Mouse (Mus musculus) heart, adult 2 months (tissue): ENCODE data around the gene Vac14. TPM values are rescaled to one million over a fixed set of nuclear protein-coding genes. Genes with fewer than 3 reads are reported as not detected.

ENCODE experiments used
- DNase-seq, 2 experiments: peaks; one replicate each; pipeline ENCODE4 v3.0.0; 2021
- H3K27ac ChIP-seq: fragments of 200-600 bp; 2 replicates; pipeline ENCODE4 v1.8.1; 2022
- H3K27me3 ChIP-seq: fragments of 200-500 bp; 2 replicates; pipeline ENCODE4 v1.6.1; 2012; ENCODE audit warnings: mild to moderate bottlenecking, low read length, inconsistent platforms, mixed read lengths; ENCODE audit not compliant: control insufficient read depth, insufficient read depth
- H3K36me3 ChIP-seq: fragments of 200-500 bp; 2 replicates; pipeline ENCODE4 v1.6.1; 2012; ENCODE audit warnings: low read length, inconsistent platforms; ENCODE audit not compliant: control insufficient read depth, insufficient read depth
- H3K4me1 ChIP-seq: fragments of 200-500 bp; 2 replicates; pipeline ENCODE4 v1.6.1; 2011; ENCODE audit warnings: low read length; ENCODE audit not compliant: control insufficient read depth, insufficient read depth
- H3K4me3 ChIP-seq: fragments of 200-600 bp; 2 replicates; pipeline ENCODE4 v1.8.1; 2022
- H3K79me2 ChIP-seq: fragments of 200-500 bp; replicated peaks from 2 replicates; pipeline ENCODE4 v1.6.1; 2012; ENCODE audit warnings: mild to moderate bottlenecking, inconsistent platforms, low read length, moderate library complexity, mixed read lengths; ENCODE audit not compliant: control insufficient read depth, insufficient read depth
- H3K9ac ChIP-seq: fragments of 200-500 bp; 2 replicates; pipeline ENCODE4 v1.6.1; 2012; ENCODE audit warnings: low read depth, mild to moderate bottlenecking, control low read depth, inconsistent platforms, low read length, mixed read lengths
- CTCF ChIP-seq: fragments of 200-600 bp; IDR thresholded peaks from 2 replicates; pipeline ENCODE4 v1.8.1; 2022; ENCODE audit warnings: antibody characterized with exemption, mild to moderate bottlenecking, moderate library complexity
- EP300 ChIP-seq: fragments of 200-500 bp; IDR thresholded peaks from 2 replicates; pipeline ENCODE4 v1.6.1; 2011; ENCODE audit warnings: low read depth, low read length, control low read depth; ENCODE audit not compliant: insufficient read depth
- POLR2A ChIP-seq: fragments of 200-500 bp; IDR thresholded peaks from 2 replicates; pipeline ENCODE4 v1.6.1; 2011; ENCODE audit warnings: mild to moderate bottlenecking, low read depth, low read length, control low read depth; ENCODE audit not compliant: insufficient read depth
- WGBS: fragments of 180-500 bp; shearing (Covaris S2); methylation state at CpG from one replicate; pipeline ENCODE4 v1.1.7; 2018; 5-methylcytosine and 5-hydroxymethylcytosine counted together
- intact Hi-C: fragments of 180-260 bp; cut with DNase I; formaldehyde crosslinking; loops from one replicate; pipeline ENCODE4 v1.15.1; 2025
- polyA plus RNA-seq: library from polyadenylated mRNA; depleted of rRNA; stranded (reverse); fragments of >200 nt; gene quantifications from 2 replicates; pipeline ENCODE4 v1.2.3, GENCODE M21; 2012
- total RNA-seq, 2 experiments: library from RNA; stranded (reverse); gene quantifications; 2 replicates each; pipeline ENCODE4 v1.2.3; 2021

The Vac14 gene
- total and polyA plus RNA-seq, 3 experiments: 15.7 to 27.0 (median 15.8) TPM

GRCm38 (mm10) chr8:110644422-110644821 lies 26.0 kb downstream of the Vac14 start:
- Histone ChIP-seq H3K79me2 (no peaks in the 10 kb centered on the region), H3K27me3 (no peaks in the 10 kb centered on the region), H3K27ac (no peak overlapping the region), H3K4me3 (no peak overlapping the region), H3K9ac (no peak overlapping the region), H3K36me3 (no peaks in the 10 kb centered on the region), H3K4me1 (no peaks in the 10 kb centered on the region)
- intact Hi-C loops: loop anchor here (10.0 kb wide), 2 partner anchors 170 to 200 kb away; partner anchors contain the start of genes Cog4 and Sf3b3
- no peak for TF ChIP-seq CTCF
- no peak for TF ChIP-seq EP300
- no peak for DNase-seq
- 50% methylated on average over 4 of the region's 4 CpGs for WGBS

- Histone ChIP-seq H3K79me2 (no peaks in the 10 kb centered on the region), H3K9ac (no peak overlapping the region), H3K27me3 (no peaks in the 10 kb centered on the region), H3K4me1 (no peaks in the 10 kb centered on the region), H3K4me3 (no peak overlapping the region), H3K36me3 (no peaks in the 10 kb centered on the region), H3K27ac (no peak overlapping the region)
- no peak for DNase-seq
- WGBS: 89% methylated on average over 2 of the region's 2 CpGs
- intact Hi-C loops: loop anchor here (10.0 kb wide), 2 partner anchors 170 to 200 kb away; partner anchors contain the start of genes Cog4 and Sf3b3
- no peak for TF ChIP-seq CTCF
Measured at GRCm38 (mm10) chr8:110644901-110645300, 26.5 kb downstream of the Vac14 start.

- WGBS: 89% methylated on average over 3 of the region's 3 CpGs
- Histone ChIP-seq H3K4me1 (no peaks in the 10 kb centered on the region), H3K27ac (no peak overlapping the region), H3K27me3 (no peaks in the 10 kb centered on the region), H3K36me3 (no peaks in the 10 kb centered on the region), H3K9ac (no peak overlapping the region), H3K79me2 (no peaks in the 10 kb centered on the region), H3K4me3 (no peak overlapping the region)
- no peak for DNase-seq
- TF ChIP-seq CTCF (no peak), POLR2A (no peak), EP300 (no peak)
- intact Hi-C loops: loop anchor here (10.0 kb wide), 2 partner anchors 169 to 199 kb away; partner anchors contain the start of genes Cog4 and Sf3b3
Measured at GRCm38 (mm10) chr8:110645340-110645739, 27.0 kb downstream of the Vac14 start.

- intact Hi-C loops: loop anchor here (1.0 to 10.0 kb wide), 3 partner anchors 81 to 199 kb away; partner anchors contain the start of genes Cog4 and Sf3b3
- H3K4me1 ChIP-seq: peaks cover under 1% of the 10 kb centered on the region; the same call in 1 of the 2 replicates
- peak; percentile 64 to 88 for DNase-seq
- no peak overlapping the region for H3K27ac ChIP-seq
- no peaks in the 10 kb centered on the region for H3K79me2 ChIP-seq
- 17% methylated on average over 6 of the region's 6 CpGs for WGBS
- H3K36me3 ChIP-seq: no peaks in the 10 kb centered on the region
- H3K4me3 ChIP-seq: no peak overlapping the region
- TF ChIP-seq CTCF (peak; percentile 99), POLR2A (no peak), EP300 (peak; percentile 93)
- no peak overlapping the region for H3K9ac ChIP-seq
- no peaks in the 10 kb centered on the region for H3K27me3 ChIP-seq
Measured at GRCm38 (mm10) chr8:110646064-110646463, 27.7 kb downstream of the Vac14 start.

GRCm38 (mm10) chr8:110648577-110648976 lies 30.2 kb downstream of the Vac14 start:
- H3K4me3 ChIP-seq: no peak overlapping the region
- H3K9ac ChIP-seq: no peak overlapping the region
- intact Hi-C loops: loop anchor here (10.0 kb wide), 2 partner anchors 166 to 196 kb away; partner anchors contain the start of genes Cog4 and Sf3b3
- H3K36me3 ChIP-seq: no peaks in the 10 kb centered on the region
- H3K79me2 ChIP-seq: no peaks in the 10 kb centered on the region
- TF ChIP-seq EP300 (no peak), CTCF (no peak), POLR2A (no peak)
- no peak for DNase-seq
- no peak overlapping the region for H3K27ac ChIP-seq
- no peaks in the 10 kb centered on the region for H3K27me3 ChIP-seq
- WGBS: 93% methylated on average over 3 of the region's 3 CpGs
- peaks cover 3% of the 10 kb centered on the region; the same call in 1 of the 2 replicates for H3K4me1 ChIP-seq

GRCm38 (mm10) chr8:110649286-110649685 lies 30.9 kb downstream of the Vac14 start:
- Histone ChIP-seq H3K36me3 (no peaks in the 10 kb centered on the region), H3K4me1 (peaks cover 3% of the 10 kb centered on the region; the same call in 1 of the 2 replicates), H3K79me2 (no peaks in the 10 kb centered on the region), H3K9ac (no peak overlapping the region), H3K4me3 (no peak overlapping the region), H3K27ac (no peak overlapping the region), H3K27me3 (no peaks in the 10 kb centered on the region)
- intact Hi-C loops: loop anchor here (10.0 kb wide), 2 partner anchors 166 to 196 kb away; partner anchors contain the start of genes Cog4 and Sf3b3
- no peak for DNase-seq
- TF ChIP-seq EP300 (no peak), CTCF (no peak), POLR2A (no peak)
- WGBS: 92% methylated on average over 6 of the region's 6 CpGs
